Mouse (Mus musculus): Measurements from ENCODE around the gene Smim24.

Smim24 gene

DNA sequence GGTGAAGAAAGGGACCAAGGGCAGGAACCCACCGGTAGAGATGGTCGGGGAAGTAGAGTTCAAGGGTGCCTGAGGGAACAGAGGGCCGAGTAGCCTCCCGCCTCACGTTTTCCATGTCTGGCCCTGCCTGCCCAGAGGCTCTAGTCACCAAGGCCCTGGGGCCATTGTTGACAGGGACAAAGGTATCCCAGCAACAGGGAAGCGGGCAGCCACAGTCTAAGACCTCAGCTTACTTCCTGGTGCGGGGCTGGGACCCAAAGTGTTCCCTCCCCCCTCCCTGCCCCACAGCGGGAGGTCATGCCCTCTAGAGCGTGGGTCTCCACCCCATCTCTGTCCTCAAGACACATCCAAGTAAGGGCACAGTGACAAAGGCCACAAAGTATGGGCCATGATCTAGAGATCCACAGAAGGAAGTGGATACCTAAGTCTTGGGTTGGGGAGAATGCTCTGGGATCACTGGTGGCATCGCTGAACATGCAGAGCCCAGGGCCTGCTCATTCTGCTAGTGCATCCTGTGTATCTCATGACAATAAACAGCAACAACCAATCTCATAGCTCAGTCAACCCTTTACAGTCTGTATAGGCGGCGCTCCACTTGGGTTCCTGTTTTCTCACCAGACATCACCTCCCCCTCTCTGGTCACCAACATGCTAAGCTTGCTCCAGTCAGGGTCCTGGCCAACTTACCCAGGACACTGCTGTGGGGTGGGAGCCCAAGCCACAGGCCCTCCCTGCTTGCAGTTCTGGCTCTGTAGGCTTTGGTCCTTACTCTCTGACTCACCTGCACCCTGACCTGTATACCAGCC lies 27.0 kb upstream of the Smim24 start, which contains the start of gene 4930404N11Rik:
Gene 4930404N11Rik (minus strand): TSS at position 145 of the 805 bp plus-strand sequence.
- DNase-seq (ENCODE audit: low read depth, low spot score): no peak

DNA sequence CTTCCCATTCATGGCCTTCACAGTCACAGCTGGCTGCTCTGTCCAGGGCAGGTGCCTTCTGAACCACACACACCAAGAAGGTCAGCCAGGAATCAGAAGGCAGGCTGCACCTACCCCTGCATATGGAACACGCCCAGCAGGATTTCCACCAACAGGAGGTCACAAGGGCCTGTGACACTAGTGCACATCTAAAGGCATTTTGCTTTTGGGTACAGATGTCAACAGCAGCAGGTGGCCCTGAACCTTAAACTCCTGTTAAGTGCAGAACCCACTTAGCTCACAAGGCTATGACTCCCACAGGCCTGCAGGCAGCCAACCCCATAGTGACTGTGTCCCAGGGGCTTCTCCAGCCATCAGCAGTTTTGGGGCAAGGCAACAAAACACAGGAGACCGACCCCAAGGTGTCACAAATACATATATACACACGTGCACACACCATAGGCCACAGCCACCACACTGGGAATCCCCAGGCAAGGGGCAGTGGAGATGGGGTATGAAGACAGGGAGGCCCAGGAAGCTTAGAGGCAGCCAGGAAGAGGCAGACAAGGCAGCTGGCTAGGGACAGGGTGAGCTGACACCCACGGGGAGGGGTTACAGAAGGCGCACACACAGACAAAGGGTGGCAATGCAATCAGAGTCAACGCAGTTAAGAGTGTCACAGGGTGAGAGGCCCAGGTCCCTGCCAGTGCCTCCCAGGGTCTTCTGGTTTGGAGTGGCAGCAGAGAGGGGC lies 26.2 kb upstream of the Smim24 start:
- DNase-seq (ENCODE audit: low read depth, low spot score): no peak

DNA sequence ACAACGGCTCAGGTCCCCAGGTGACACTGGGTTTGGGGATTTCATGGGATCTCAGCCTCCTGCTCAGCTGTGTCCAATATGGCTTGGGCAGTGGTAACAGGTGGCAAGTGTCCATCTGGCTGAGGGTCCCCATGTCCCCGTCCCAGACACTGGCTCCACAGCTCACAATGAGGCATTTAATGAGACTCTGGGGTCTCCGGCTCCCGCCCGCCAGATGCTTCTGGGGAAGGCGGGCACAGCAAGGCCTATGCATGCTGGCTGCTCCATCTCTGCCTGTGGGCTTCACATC lies 25.7 kb upstream of the Smim24 start:
- no peak for DNase-seq (ENCODE audit: low read depth, low spot score)

DNA sequence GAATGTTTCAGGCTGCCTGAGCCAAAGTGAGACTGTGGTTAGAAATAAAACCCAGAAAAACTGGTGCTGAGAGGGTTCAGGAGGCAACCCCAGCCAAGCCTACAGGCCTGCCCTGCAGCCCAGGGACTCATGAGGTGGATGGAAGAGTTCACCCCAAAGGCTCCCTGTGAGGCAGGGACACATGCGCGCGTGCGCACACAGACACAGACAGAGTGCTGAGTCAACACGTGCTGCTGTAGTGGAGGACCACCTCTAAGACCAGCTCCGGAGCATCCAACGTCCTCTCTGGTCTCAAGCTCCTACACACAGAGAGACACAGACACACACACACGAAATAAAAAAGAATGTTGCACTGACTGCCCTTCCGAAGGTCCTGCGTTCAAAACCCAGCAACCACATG lies 17.5 kb upstream of the Smim24 start:
- no peak for DNase-seq (ENCODE audit: low read depth, low spot score)

DNA sequence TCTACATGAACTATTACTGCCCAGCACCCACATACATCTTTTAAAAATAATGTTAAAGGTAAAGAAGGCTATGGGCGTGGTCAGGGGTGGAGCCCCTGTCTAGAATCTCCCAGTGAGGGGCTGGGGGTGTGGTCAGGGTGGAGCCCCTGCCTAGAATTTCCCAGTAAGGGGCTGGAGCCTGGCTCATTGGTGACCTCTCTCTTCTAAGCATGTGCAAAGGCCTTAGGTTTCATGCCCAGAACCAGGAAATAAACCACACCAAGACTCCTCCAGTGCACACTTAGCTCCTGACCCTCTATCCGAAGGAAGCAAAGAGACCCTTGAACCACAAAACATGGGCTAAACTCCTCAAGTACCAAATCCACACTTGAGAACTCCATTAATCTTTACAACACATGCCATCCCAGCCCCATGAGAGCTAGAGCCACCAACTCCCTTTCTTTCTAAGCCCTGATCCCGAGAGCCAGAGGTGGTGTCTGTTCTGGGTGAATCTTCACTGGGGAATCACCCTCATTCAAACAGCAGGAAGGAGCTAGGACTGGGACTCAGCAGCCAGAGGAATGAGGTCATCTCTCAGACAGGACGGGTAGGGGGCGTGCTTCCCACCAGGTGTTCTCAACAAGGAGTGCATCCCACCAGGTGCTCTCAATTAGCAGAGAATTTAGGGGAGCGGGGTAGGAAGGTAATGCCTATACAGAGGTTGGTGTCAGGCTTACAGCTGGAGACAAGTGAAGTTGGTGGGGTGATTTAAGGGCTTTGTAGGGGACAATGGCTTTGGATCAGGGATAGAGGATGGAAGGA lies 16.1 kb upstream of the Smim24 start:
- no peak for DNase-seq (ENCODE audit: low read depth, low spot score)

DNA sequence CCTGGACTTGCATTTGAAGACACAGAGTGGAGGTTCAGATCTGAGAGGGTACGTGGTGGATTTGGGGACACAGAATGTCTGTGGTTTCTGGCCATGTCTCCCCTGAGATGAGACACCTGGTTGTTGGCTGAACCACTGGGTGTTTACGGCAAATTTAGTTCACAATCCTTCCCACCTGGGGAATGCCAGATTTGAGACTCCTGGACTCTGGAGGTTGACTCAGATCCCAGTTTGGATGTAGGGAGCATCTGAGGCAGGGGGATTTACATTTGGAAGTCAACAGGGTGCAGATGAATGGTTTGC lies 15.5 kb upstream of the Smim24 start:
- no peak for DNase-seq (ENCODE audit: low read depth, low spot score)

DNA sequence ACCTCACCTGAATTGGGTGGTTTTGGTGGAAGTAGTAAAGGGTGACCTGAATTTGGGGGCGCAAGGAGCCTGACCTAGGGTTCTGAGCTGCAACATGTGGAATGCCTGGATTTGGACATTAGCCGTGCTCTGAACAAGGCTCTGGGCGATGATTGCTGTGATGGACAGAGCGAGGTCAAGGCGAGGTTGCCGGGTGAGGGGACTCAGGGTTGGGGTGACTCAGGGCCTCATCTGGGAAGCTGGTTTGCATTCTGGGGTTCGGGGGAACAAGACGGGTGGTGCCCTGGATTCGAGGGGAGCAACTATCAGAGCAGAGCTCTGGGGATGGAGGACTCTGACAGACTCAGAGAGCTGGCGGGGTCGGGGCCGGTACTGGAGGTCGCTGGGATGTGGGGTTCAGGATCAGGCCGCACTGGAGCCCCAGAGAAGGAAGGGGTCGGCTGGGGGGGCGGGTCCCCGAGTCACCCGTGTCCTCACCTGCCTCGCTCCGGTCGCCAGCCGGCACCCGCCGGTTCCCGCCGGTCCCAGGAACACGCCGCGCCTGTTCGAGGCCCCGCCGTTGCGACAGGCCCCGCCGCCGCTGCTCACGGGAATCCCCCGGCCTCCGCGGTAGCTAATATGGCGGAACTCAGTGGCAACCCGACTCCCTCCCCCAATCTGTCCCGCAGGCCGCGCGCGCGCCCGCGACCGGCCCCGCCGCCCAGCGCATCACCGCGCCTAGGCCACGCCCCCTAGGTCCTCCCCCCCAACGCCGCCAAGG lies 14.9 kb upstream of the Smim24 start, which contains the start of gene Fzr1:
Gene Fzr1 (minus strand): TSS at position 724 of the 760 bp plus-strand sequence.
- no peak for DNase-seq (ENCODE audit: low read depth, low spot score)

DNA sequence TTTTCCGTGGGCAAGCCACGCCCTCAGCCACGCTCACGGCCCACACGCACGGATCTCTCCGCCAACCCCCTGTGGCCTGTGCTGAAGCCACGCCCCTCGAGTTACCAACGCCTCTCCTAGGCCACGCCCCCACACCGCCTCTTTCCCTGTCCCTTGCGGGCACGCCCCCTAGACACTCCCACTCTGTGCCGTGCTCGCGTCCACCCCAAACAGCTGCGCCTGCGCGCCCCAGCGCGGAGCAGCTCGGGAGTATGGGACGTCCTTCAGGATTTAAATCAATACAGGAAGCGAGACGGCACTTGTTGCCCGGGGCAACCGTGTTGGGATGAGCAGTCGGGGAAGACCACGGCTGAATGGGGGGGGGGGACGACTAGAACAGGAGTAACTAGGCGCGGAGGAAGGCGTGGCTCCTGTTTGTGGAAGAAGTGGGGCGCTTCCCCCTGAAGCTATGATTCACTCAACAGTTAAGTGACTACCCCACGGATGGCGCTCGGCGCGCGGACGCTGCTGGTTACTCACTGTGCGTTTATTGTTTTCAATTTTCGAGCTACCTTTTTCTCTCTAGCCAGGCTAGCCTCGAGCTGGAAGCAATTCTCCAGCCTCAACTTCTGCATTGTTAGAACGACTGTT lies 14.2 kb upstream of the Smim24 start:
- peak; percentile 100 for DNase-seq (ENCODE audit: low read depth, low spot score)

DNA sequence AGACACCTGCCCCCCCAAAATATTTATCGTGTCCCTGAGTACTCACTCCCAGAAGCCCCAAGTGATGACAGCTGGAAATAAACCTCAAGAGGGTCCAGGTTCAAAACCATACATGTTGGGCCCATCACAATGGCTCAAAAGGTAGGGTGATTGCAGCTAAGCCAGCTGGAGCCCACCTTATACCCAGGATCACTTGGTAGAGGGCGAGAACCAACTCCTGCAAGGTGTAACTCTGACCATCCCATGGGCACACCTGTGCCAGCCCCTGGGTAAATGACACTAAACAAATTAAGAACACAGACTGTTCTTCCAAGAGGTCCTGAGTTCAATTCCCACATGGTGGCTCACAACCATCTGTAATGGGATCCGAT lies 13.7 kb upstream of the Smim24 start:
- no peak for DNase-seq (ENCODE audit: low read depth, low spot score)

DNA sequence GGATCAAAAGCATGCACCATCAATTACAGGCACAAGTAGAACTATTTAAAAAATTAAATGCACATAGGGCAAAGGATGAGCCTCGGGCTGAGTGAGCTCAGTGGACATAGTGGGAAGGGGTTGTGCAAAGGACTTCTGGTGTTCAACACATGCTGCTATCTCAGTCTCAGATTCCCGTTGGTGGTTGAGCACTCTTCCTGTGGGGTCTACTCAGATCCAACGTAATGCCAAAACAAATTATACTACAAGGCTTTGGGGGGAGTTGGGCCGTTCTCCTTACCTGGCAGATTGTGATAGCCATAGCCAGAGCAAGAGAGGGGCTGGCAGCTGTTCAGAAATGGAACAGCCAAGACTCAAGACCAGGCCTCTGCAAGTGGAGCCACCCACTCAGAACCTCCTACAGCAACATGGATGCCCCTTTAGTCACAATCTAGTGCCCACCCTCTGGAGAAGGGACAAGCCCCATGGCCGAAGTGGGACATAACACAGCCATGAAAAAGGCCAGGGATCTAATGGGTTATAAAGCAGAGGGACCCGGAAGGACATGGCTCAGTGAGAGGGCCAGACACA lies 13.0 kb upstream of the Smim24 start:
- DNase-seq (ENCODE audit: low read depth, low spot score): no peak

DNA sequence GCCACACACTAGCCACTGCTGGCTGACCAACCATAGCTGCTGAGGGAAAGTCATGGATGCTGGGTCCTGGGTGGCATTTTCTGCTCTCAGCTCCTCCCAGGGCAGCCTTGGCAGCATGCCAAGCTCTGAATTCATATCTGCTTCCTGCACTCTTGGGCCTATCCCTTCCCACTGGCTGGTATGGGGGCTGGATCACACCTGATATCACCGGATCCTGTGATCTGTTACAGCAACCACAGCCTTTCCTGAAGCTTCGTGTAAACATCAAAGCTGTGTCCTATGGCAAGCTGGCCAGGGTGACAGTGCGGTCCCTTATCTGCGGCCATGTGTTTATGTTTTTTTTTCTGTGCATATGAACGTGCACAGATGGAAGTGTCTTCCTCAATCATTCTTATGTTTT lies 10.8 kb upstream of the Smim24 start:
- DNase-seq (ENCODE audit: low read depth, low spot score): no peak

DNA sequence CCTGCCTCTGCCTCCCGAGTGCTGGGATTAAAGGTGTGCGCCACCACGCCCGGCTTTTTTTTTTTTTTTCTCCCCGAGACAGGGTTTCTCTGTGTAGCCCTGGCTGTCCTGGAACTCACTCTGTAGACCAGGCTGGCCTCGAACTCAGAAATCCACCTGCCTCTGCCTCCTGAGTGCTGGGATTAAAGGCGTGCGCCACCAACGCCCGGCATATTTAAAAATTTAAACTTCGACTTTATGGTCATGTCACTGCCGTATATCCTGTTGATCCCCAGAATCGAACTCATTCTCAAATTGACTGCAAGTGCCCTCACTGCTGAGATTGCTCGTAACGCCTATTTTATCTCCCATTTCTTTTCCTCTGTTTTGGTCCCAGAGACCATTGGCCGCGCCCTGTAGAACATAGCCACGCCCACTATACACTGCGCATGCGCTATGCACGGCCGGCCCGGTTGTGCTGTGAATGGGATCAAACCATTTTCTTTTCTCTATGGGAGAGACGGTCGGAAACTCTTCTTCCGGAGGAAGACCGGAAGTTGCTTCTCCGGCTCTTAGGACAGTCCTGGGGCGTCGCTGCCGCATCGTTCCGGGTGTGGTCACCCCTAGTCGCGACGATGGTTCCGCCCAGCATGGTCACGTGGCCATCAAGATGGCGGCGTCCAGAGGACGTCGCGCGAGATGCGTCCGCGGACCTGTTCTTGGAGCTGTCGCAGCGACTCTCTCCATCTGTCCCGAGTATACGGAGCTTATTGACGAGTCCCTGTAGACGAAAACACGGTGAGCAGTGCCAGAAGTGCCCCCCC lies 8.8 kb upstream of the Smim24 start, which contains the start of the genes Dohh and Gm48551:
Gene Dohh (plus strand): TSS at position 627 of the 803 bp plus-strand sequence.
Gene Gm48551 (plus strand): TSS at position 665 of the 803 bp plus-strand sequence.
- DNase-seq (ENCODE audit: low read depth, low spot score): peak; percentile 100

DNA sequence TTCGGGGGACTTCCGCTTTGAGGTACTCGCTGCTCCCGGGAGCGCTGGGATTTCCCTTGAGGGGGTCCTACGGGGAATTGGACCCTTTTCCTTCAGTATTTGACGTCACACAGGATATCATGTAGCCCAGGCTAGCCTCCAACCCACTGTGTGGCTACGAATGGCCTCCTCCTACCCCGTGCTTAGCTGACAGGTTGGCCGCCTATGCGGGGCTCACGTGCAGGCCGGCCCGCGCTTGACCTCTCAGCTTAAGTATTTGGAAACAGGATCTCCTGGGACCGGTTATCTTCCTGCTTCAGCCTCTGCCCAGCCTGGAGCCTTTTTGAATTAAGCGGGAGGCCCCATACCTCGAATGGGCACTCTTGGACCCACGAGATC lies 8.3 kb upstream of the Smim24 start:
- DNase-seq (ENCODE audit: low read depth, low spot score): no peak

DNA sequence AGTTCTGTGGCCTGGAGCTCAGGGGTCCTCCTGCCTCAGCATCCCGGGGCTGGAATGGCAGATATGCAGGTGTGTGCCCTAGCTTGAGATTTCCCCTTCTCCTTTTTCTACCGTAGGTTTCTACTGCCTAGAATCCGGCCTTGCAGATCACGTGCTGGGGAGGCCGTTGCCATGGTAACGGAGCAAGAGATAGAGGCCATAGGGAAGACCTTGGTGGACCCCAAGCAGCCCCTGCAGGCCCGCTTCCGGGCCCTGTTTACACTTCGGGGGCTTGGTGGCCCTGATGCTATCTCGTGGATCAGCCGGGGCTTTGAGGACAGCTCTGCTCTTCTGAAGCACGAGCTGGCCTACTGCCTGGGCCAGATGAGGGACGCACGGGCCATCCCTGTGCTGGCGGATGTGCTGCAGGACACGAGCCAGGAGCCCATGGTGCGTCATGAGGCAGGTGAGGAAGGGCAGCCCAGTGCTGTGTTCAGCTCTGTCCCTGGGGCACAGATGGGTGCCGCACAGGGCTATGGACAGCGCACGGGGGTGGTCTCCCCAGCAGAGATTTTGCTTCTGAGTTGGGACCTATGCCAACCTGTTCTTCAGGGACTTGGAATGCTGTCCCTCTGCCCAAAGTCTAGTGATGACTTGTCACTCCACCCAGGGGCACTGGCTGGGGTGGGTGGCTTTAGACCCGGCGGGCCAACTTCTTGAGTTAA lies 7.1 kb upstream of the Smim24 start:
- no peak for DNase-seq (ENCODE audit: low read depth, low spot score)

DNA sequence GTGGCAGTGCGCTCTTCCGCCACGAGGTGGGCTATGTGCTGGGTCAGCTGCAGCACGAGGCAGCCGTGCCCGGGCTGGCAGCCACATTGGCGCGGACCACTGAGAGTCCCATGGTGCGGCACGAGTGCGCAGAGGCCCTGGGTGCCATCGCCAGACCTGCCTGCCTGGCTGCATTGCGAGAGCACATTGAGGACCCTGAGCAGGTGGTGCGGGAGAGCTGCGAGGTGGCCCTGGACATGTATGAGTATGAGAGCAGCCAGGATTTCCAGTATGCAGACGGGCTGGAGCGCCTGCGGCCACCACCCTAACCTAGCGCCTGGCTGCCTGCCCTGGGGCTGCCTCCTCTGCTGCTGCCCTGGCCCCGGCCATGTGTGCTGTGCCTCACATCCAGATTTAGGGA lies 5.1 kb upstream of the Smim24 start:
- DNase-seq (ENCODE audit: low read depth, low spot score): no peak

DNA sequence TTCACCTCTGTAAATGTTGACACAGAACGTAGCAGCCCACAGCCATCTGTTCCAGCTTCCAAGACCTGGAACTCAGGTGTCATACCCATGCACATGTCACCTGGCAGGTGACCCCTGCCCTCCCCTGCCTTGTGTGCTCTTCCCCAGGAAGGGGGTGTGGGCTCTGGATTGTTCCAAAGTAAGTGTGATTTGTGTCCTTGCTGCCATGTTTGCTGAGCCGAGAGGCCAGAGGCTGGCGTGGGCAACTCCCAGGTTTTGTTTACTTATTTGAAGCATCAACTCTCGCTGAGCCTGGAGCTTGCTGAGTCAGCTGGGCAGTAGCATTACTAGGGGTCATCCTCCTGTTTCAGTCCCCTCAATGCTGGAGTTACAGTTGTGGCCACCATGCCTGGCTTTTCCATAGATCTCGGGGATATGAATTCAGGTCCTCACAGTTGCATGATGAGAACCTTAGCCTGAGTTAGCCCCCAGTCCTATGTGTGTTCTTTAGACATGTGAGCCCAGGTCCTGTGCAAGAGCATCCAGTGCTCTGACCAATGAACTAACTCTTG lies 4.3 kb upstream of the Smim24 start, which contains the start of gene Gm48552:
Gene Gm48552 (plus strand): TSS at position 501 of the 551 bp plus-strand sequence.
- DNase-seq (ENCODE audit: low read depth, low spot score): no peak

DNA sequence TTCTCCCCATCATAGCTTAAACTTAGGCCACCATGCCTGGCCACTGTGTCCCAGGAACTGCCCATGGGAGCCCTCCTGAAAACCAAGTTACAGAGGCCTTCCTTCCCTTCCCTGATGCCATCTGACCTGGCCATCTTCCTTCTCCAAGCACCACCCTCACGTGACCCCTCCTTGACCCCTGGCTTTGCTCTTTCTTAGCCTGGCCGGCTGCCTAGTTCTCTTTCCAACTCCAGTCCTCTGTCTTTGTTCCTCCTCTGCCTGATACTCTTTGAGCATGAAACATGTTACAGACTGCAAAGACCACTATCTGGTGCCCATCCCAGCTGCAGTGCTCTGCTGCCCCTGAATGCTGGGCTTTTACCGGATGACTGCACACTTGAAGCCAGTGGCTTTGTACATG lies 3.5 kb upstream of the Smim24 start:
- DNase-seq (ENCODE audit: low read depth, low spot score): no peak

DNA sequence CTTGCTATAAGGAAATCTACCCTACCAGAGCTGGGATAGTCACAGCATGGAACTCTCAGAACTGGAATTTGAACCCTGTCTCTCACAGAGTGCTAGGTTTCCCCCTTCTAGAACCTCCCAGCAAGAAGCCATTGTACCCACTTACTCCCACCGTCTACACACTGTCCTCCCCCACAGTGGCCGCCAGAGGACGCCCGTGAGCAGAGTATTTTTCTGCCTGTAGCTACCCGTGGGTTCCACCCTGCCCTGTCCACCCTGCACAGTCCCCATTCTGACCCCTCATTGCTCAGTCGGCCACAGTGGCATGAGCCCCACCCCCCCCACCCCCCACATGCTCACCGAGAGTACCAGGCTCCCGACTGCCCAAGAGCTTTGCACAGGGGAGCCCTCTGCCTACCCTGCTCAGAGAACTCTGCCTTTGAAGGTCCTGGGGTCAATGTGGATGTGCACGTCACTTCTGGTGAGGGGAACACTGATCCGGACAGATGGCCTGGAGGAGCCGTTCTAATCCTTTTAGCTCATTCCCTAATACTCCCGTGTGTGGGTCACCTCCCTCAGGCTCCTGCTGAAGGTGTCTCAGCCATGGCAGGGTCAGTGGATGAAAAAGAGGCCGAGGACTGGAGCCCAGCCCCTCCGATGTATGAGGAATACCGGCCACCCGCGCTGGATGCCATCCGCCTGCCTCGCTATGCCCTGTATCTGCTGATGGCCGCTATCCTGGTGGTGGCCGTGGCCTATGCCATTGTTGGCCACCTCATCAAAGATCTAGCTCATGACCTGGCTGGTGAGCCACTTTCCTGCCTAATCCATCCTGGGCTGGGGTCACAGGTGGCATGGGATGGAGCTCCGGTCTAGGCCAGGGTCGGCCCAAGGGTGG lies 2.8 kb upstream of the Smim24 start:
- peak; percentile 65 for DNase-seq (ENCODE audit: low read depth, low spot score)
